Mouse (Mus musculus) monocyte, adult 2 months (primary cell): ENCODE data around the gene Ptpn14.

Experiments
- DNase-seq, 2 experiments: peaks; one replicate each; pipeline ENCODE4 v3.0.0; 2022; ENCODE audit warnings: low spot score in 2 of 2, low read depth in 1 of 2

Gene Ptpn14

DNA sequence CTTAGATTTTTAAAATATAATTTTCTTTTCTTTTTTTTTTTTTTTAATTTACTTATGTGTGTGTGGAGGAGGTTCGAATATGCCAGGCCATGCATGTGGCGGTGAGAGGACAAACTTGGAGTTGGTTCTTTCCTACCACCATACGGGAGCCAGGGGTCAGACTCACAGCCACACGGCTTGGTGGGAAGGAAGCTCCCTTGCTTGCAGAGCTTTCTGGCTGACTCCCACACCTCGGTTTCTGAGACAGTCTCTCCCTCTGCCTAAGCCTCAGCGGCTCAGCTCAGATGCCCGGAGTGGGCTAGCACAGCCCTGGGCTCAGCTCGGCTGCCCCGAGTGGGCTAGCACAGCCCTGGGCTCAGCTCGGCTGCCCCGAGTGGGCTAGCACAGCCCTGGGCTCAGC lies 10.5 kb upstream of the Ptpn14 start:
- no peak for DNase-seq

GRCm38 (mm10) chr1:189718600-189718999 lies 9.5 kb upstream of the Ptpn14 start:
- DNase-seq: no peak

- no peak for DNase-seq
Observed at GRCm38 (mm10) chr1:189726121-189726520, 1.9 kb upstream of the Ptpn14 start.

GRCm38 (mm10) chr1:189727346-189727883 lies 653 bp upstream of the Ptpn14 start:
- DNase-seq: no peak

DNA sequence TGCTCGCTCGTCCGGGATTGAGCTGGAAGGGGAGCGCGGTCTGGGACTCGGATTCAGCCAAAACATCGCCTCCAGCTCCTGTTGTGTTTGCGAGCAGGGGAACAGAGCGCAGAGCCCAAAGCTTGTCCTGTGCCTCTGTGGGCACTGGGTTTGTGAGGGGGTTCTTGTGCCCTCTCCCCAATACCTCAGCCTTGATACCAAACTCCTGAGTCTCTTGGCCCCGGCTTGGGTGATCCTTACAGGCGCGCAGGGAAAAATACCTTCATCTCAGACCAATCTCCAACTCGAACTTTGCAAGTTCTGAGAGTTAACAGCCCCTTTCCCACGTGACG lies 682 bp downstream of the Ptpn14 start:
- DNase-seq: no peak

DNA sequence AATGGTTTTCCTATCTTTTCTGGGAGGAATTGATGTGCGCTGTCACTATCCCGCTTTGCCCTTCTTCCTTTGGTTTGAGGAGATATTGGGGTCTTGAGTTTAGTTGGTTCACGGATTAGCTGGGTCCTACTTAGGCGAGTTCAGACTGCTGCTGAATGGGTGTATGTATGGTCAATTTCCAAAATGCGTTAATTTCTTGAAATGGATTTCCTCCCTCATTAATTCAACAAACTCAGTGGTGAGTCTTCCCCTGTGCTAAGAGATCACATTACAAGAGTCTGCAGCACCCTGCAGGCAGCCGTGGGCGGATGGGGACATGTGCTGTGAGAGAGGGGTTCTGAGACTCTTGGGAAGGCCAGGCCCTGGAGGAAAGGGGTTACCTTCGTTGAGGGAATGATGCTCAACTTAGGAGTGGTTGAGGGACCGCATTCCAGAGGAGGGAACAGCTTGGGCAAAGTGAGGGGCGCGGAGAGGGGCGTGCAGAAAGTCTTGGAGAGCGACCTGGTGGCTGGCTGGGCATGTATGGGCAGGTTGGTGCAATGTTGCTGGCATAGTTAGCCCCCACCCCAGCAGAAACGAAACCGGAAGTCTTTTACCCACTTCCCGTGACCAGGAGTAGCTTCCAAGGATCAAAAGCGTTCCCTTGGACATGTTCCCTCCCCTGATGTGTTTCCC lies 1.2 kb downstream of the Ptpn14 start:
- DNase-seq: no peak

DNA sequence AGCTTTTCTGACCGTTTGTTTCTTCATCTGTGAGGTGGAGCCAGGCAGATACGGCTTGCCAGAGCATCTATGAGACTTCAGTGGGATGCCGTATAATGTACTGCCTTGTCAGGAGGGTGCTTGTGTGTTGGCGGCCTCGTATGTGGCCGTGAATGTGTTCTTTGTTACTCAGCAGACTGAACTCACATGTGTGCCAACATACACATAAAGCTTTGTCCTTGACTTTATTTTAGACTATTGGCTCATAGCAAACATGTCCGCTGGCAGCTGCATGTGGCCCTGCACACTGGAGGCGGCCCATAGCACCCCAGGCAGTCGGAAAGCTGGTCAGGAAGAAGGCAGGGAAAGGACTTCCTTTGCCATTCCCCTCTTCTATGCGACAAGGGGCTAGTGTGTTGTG lies 3.6 kb downstream of the Ptpn14 start:
- DNase-seq: no peak

- DNase-seq: no peak
Observed at GRCm38 (mm10) chr1:189732156-189732555, 4.1 kb downstream of the Ptpn14 start.

DNA sequence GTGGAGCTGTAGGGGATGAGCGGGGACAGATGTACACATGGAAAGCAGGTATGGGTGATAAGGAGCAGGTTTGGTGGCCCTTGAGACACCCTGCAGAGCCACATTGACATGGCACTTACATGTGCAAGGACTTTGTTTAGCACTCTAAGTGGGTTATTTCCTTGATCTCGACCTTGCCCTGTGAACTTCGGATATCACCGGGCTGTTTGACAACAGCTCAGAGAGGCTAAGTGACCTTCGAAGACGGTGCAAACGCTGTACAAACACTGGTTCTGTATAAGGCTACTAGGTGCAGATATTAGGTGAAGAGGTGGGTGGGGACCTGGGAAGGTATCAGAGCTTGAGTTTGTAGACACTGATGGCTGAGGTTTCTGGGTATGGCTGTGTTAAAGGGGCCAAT lies 12.0 kb downstream of the Ptpn14 start:
- no peak for DNase-seq

- DNase-seq: no peak
Observed at GRCm38 (mm10) chr1:189742041-189742440, 14.0 kb downstream of the Ptpn14 start.

GRCm38 (mm10) chr1:189743136-189743535 lies 15.1 kb downstream of the Ptpn14 start:
- no peak for DNase-seq

DNA sequence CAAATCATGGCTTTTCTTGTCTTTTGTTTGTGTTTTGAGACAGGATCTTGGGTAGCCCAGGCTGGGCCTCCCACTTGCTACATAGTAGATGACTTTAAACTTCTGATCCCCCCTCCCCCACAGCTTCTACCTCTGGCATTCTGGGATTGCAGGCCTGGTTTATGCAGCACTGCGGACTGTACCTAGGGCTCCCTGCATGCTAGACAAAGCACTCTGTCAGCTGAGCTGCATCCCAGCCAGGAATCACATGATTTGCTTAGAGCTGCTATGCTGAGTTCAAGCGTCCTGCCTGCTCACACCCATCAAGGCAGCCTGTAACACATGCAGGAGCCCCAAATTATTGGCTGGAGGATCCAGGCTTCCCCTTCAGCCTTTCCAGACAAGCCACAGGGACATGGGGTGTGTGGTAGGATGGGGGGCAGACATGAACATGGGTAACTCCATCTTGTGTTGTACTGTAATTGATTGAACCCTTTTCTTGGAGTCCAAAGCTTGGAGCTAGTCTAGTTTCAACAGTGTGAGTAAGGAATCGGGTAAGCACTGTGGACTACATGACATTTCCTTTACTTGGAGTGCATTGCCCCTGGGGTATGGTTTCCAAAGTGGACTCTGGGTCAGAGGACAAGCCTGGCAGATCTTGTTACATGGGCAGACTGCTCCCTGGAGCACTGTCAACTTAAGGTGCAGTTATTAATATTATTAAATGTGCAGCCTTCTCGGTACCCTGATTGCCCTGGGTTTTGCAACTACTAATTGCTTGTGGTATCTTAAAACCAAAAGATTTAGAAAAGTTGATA lies 17.0 kb downstream of the Ptpn14 start:
- no peak for DNase-seq

- no peak for DNase-seq
Observed at GRCm38 (mm10) chr1:189746520-189746919, 18.5 kb downstream of the Ptpn14 start.

- no peak for DNase-seq
Observed at GRCm38 (mm10) chr1:189749789-189750188, 21.7 kb downstream of the Ptpn14 start.

GRCm38 (mm10) chr1:189750233-189750632 lies 22.2 kb downstream of the Ptpn14 start:
- DNase-seq: no peak

GRCm38 (mm10) chr1:189752245-189752644 lies 24.2 kb downstream of the Ptpn14 start:
- DNase-seq: no peak

GRCm38 (mm10) chr1:189755072-189755471 lies 27.0 kb downstream of the Ptpn14 start:
- DNase-seq: no peak

DNA sequence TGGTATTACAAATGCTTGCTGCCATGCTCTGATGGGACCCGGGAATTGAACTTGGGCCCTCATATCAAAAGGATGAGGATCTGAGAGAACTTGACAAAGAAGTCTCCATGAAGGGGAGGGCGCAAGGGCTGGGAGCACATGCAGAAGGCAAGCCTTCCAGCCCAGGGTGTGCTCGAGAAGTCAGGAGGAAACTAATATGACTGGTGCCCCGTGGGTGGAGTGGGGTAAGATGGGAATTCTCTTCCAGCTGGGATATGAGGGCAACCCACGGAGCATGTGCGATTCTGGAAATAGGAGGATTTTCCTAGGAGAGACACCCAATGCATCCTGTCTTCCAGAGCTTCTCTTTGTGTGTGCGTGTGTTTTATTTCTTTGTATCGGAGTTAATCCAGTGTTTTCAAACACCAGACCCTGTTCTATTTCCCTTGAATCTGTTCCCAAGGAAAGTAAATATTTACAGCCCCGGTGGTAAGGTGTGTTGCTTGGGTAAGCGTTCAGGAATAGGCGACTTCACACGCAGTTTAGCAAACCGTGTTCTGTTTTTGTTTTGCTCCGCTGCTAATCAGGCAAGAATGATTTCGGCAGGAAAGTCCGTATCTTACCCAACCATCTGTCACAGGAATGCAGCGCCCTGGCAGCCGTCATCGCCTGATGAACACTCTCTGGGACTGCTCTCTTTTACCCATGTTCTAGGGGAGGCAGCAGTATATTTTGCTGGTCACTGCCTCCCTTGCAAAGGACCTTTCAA lies 28.4 kb downstream of the Ptpn14 start:
- no peak for DNase-seq

- no peak for DNase-seq
Observed at GRCm38 (mm10) chr1:189757054-189757408, 29.0 kb downstream of the Ptpn14 start.

DNA sequence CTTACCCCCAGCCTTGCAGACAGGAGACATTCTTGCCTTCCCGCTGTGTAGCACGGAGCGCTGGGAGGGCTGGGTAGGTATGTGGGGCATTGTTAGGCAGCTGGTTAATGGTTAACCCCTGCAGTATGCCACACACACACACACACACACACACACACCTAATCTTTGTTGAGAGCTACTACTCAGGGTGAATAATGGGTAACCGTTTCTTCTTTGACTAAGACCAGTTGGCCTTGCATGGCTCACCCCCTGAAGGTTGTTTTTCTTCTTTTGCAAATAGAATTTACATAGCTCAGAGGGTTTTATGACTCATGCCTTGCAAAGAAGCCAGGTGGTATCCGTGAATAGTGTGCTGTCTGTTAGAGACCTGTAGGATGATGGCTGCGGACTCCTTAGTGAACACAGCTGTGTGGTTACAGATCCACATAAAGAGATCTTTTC lies 33.5 kb downstream of the Ptpn14 start:
- no peak for DNase-seq

DNA sequence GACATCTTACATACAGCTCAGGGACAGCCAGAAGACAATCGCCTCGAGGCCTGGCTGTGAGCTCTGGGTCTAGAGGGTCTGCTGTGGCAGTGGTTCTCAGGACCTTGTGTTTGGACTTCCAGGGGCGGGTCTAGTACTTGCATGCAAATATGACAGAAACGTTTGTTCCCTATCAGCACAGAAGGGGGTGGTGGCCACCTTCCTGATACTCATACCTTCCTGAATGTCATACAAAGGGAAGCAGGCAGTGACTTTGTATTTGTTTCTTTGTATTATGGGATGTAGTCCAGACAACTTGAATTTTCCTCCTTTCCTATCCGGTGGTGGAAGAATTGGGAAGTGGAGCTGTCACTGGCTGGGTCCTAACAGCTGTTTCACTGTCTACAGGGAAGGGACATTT lies 36.2 kb downstream of the Ptpn14 start:
- no peak for DNase-seq

DNA sequence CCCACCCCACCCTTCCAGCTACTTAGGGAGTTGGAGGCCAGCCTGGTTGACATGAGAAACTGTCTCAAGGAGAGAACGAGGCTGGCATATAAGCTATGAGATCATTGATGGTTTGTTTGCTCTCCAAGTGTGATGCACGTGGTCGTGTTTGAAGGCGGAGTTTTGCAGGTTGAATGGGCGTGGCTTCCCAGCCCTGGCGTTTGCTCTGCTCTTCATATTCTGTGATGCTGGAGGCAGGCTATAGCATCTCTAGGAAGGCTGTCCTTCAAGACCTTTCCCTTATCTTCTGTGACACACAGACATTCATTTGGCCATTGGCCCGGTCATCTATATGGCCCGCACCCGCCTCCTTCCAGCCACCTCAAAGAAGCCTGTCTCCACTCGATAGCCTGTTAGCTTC lies 39.1 kb downstream of the Ptpn14 start:
- DNase-seq: no peak
